Mouse (Mus musculus): ENCODE results near the gene Wdr17. TPM values are rescaled to one million over a fixed set of nuclear protein-coding genes. Genes with fewer than 3 reads are reported as not detected.

Gene Wdr17
- total and polyA plus RNA-seq, 3 experiments: not detected

DNA sequence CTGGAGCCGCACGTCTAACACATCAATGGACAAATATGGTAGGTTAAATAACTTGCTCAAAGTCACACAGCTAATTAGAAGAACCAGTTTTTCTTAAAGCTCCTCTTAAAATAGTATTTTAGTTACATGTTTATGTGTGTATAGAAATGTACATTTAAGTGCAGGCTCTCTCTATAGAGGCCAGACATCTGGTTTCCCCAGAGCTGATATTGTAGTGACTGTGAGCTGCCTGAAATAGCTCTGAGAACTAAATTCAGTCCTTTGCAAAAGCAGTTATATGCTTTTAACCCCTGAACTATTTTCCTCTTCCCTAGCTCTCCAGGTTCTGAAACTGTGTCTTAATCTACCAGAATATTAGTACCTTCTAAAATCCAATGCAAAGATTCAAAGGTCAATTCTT lies 289.6 kb downstream of the Wdr17 start:
- DNase-seq (ENCODE audit: low read depth, low spot score): no peak
- Histone ChIP-seq H3K4me3 (ENCODE audit: control insufficient read depth in 1 of 2, insufficient read depth in 1 of 2, low read depth in 2 of 2, low read length in 2 of 2) (no peak overlapping the region), H3K9ac (ENCODE audit: control insufficient read depth, low read depth, low read length, poor library complexity, severe bottlenecking) (no peak overlapping the region), H3K27ac (ENCODE audit: control insufficient read depth, low read depth, low read length) (no peak overlapping the region), H3K36me3 (ENCODE audit: control insufficient read depth in 1 of 2, insufficient read depth in 2 of 2, low read length in 2 of 2) (no peaks in the 10 kb centered on the region), H3K27me3 (ENCODE audit: control insufficient read depth in 1 of 2, insufficient read depth in 2 of 2, low read length in 2 of 2) (no peaks in the 10 kb centered on the region), H3K4me1 (ENCODE audit: control insufficient read depth in 1 of 2, insufficient read depth in 2 of 2, low read length in 2 of 2) (no peaks in the 10 kb centered on the region), H3K79me2 (ENCODE audit: control insufficient read depth, insufficient read depth, low read length, poor library complexity) (no peaks in the 10 kb centered on the region), H3K9me3 (replicated peaks; ENCODE audit: insufficient read depth, low read length) (no peaks in the 10 kb centered on the region)
- TF ChIP-seq SMC3 (IDR thresholded peaks at IDR 0.05; ENCODE audit: low read depth, low read length): no peak
- no peak for TF ChIP-seq ZNF384 (IDR thresholded peaks at IDR 0.05; ENCODE audit: low read depth, low read length)
- TF ChIP-seq E2F4 (IDR thresholded peaks at IDR 0.05; ENCODE audit: borderline replicate concordance, low read depth, low read length): no peak

- Histone ChIP-seq H3K4me3 (ENCODE audit: control insufficient read depth in 1 of 2, insufficient read depth in 1 of 2, low read depth in 2 of 2, low read length in 2 of 2) (no peak overlapping the region), H3K79me2 (ENCODE audit: control insufficient read depth, insufficient read depth, low read length, poor library complexity) (no peaks in the 10 kb centered on the region), H3K27ac (ENCODE audit: control insufficient read depth, low read depth, low read length) (no peak overlapping the region), H3K4me1 (ENCODE audit: control insufficient read depth in 1 of 2, insufficient read depth in 2 of 2, low read length in 2 of 2) (no peaks in the 10 kb centered on the region), H3K36me3 (ENCODE audit: control insufficient read depth in 1 of 2, insufficient read depth in 2 of 2, low read length in 2 of 2) (no peaks in the 10 kb centered on the region), H3K27me3 (ENCODE audit: control insufficient read depth in 1 of 2, insufficient read depth in 2 of 2, low read length in 2 of 2) (no peaks in the 10 kb centered on the region), H3K9ac (ENCODE audit: control insufficient read depth, low read depth, low read length, poor library complexity, severe bottlenecking) (no peak overlapping the region), H3K9me3 (replicated peaks; ENCODE audit: insufficient read depth, low read length) (no peaks in the 10 kb centered on the region)
- DNase-seq (ENCODE audit: low read depth, low spot score): no peak
- TF ChIP-seq SMC3 (IDR thresholded peaks at IDR 0.05; ENCODE audit: low read depth, low read length) (no peak), USF1 (IDR thresholded peaks at IDR 0.05; ENCODE audit: low read depth, low read length) (no peak), ZC3H11A (IDR thresholded peaks at IDR 0.05; ENCODE audit: low read depth, low read length) (no peak), SIN3A (IDR thresholded peaks at IDR 0.05; ENCODE audit: low read length) (no peak), JUND (IDR thresholded peaks at IDR 0.05; ENCODE audit: low read depth, low read length) (no peak), ZKSCAN1 (IDR thresholded peaks at IDR 0.05; ENCODE audit: low read depth, low read length) (no peak), POLR2A (IDR thresholded peaks at IDR 0.05; ENCODE audit: control insufficient read depth in 1 of 2, insufficient read depth in 1 of 2, low read depth in 1 of 2, low read length in 2 of 2, poor library complexity in 1 of 2) (no peak), MXI1 (IDR thresholded peaks at IDR 0.05; ENCODE audit: low read depth, low read length) (no peak), NRF1 (IDR thresholded peaks at IDR 0.05; ENCODE audit: insufficient read depth, low read depth, low read length, poor library complexity, severe bottlenecking) (no peak), E2F4 (IDR thresholded peaks at IDR 0.05; ENCODE audit: borderline replicate concordance, low read depth, low read length) (no peak), CHD1 (IDR thresholded peaks at IDR 0.05; ENCODE audit: low read depth, low read length) (no peak), EP300 (IDR thresholded peaks at IDR 0.05; ENCODE audit: low read depth in 1 of 2, low read length in 2 of 2) (no peak), NELFE (IDR thresholded peaks at IDR 0.05; ENCODE audit: low read depth, low read length) (no peak), HCFC1 (IDR thresholded peaks at IDR 0.05; ENCODE audit: low read depth, low read length) (no peak), ETS1 (IDR thresholded peaks at IDR 0.05; ENCODE audit: low read depth, low read length) (no peak), POLR2AphosphoS5 (IDR thresholded peaks at IDR 0.05; ENCODE audit: borderline replicate concordance, low read depth, low read length) (no peak), ZMIZ1 (IDR thresholded peaks at IDR 0.05; ENCODE audit: low read depth, low read length) (no peak), TAL1 (IDR thresholded peaks at IDR 0.05; ENCODE audit: low read length) (no peak)
Observed at GRCm38 (mm10) chr8:54596940-54597339, 290.0 kb downstream of the Wdr17 start.
